10 mouse cellular contexts compared by ENCODE assay signal in genomic region chr16:13493981-13494380, GRCm38 (mm10).
A peak's percentile ranks its signal among the peaks of the same experiment; 100 is the strongest.
DNase-seq lines count a peak whose midpoint lies in the region; ATAC-seq lines count a peak whose summit lies in the region.
"Had no signal": no experiment of that assay in that cellular context is flagged by ENCODE, and none has a peak within 500 bp of the region (broad histone marks: within the 10 kb centered on the region; RNA-seq: fewer than 3 reads in every experiment).

No protein-coding gene starts in this region.

- no peak overlapping the region for H3K27ac ChIP-seq in kidney, embryonic 15.5 days
- H3K27ac ChIP-seq: embryonic facial prominence, embryonic 15.5 days had no signal

- H3K36me3 ChIP-seq in kidney, embryonic 15.5 days: no peaks in the 10 kb centered on the region
- H3K36me3 ChIP-seq: embryonic facial prominence, embryonic 15.5 days had no signal

- no peaks in the 10 kb centered on the region for H3K9me3 ChIP-seq in kidney, embryonic 15.5 days (replicated peaks)
- H3K9me3 ChIP-seq: embryonic facial prominence, embryonic 15.5 days had no signal

- WGBS in kidney, embryonic 15.5 days: 76% methylated on average over 3 of the region's 3 CpGs

- H3K27me3 ChIP-seq in kidney, embryonic 15.5 days: no peaks in the 10 kb centered on the region
- H3K27me3 ChIP-seq: embryonic facial prominence, embryonic 15.5 days had no signal

- ATAC-seq in kidney, embryonic 15.5 days (replicated peaks; ENCODE audit: low FRiP score): no peak
- ATAC-seq in frontal cortex, adult (ENCODE audit: low TSS enrichment): no peak
- no peak for ATAC-seq in erythroid progenitor cell, adult 5-6 weeks (replicated peaks; ENCODE audit: low FRiP score, poor library complexity, severe bottlenecking)

- no peak overlapping the region for H3K4me3 ChIP-seq in kidney, embryonic 15.5 days (replicated peaks)
- H3K4me3 ChIP-seq: embryonic facial prominence, embryonic 15.5 days had no signal

- H3K4me2 ChIP-seq in kidney, embryonic 15.5 days: no peak overlapping the region
- H3K4me2 ChIP-seq: embryonic facial prominence, embryonic 15.5 days had no signal

- no peaks in the 10 kb centered on the region for H3K4me1 ChIP-seq in kidney, embryonic 15.5 days
- H3K4me1 ChIP-seq: embryonic facial prominence, embryonic 15.5 days had no signal

- H3K9ac ChIP-seq in kidney, embryonic 15.5 days: no peak overlapping the region
- H3K9ac ChIP-seq: embryonic facial prominence, embryonic 15.5 days had no signal

- peak; percentile 4 for DNase-seq in kidney, adult 18-20 months
- DNase-seq in adrenal gland, adult 2 months: peak; percentile 82
- DNase-seq in gastrocnemius, postnatal 25 days: peak; percentile 68
- peak; percentile 7 to 14 for DNase-seq in kidney, adult 8-10 months
- no peak for DNase-seq in left cerebral cortex, adult 18-20 months (ENCODE audit: low spot score in 2 of 2)
- DNase-seq: thymus, postnatal 14 days had no signal

Comparison
In these comparisons a context has a peak if more than half of its experiments do, and no peak if none do; other contexts are left out.
1. DNase-seq: peak in kidney, adult 18-20 months (single experiment), adrenal gland, adult 2 months (single experiment), gastrocnemius, postnatal 25 days (single experiment) and kidney, adult 8-10 months (2 of 2); none in left cerebral cortex, adult 18-20 months (0 of 2).